Mouse (Mus musculus): ENCODE data around the gene Vwa8.

Vwa8 gene

GRCm38 (mm10) chr14:79089464-79089863 is 240.6 kb downstream of the Vwa8 start:
- peak; percentile 59 for DNase-seq (ENCODE audit: low spot score)

GRCm38 (mm10) chr14:79097181-79097580 is 248.3 kb downstream of the Vwa8 start:
- no peak for DNase-seq (ENCODE audit: low spot score)

DNA sequence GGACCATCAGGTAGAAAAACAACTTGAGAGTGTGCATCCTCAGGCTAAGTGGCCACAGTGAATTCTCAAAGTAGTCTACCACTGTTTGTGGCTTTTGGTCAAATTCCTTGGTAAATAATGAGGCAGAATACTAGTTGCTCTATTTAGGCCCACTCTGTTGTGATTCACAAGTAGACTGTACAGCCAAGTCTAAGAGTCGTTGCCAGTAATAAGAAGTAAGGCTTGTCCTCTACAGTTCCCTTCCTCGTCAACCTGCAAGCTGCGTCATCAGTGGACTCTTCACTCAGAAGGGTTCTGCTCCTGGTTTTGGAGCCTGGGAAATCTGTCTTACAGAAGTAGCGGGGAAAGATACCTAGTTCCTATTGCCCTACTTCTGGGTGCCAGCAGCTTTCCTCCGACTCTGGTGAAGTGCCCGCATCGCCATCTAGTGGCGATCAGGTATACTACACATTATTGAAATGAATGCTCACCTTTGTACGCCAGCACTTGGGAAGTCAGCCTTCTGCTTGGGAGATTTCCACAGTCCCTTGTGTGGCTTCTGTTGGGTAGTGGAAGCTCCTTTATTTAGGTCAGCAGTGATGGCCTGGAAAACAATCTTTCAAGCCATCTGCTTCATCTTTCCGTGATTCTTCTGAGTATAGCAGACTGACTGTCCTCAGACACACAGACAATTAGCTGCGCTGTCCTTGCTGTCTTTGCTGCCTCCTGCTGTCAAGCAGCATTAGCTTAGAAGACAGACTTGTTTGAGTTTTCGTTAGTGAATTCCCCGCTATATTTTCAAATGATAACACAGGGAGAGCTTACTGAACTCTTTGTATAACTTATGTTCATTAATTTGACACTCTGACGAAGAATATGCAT is 258.0 kb downstream of the Vwa8 start:
- peak; percentile 78 for DNase-seq (ENCODE audit: low spot score)

DNA sequence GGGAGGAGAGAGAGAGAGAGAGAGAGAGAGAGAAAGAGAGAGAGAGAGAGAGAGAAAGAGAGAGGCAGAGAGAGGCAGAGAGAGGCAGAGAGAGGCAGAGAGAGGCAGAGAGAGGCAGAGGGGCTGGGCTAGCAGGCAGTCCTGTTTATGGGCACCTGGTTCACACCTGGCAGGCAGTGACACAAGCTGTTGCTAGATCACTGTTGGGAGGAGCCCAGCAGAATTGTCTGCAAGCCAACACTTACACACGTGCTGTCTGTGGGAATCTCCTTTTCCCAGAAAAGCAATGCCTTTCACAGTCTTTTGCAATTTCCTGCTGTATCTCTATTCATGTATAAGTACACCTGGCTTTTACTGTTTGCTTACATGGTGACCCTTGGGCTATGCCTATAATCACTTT is 260.5 kb downstream of the Vwa8 start:
- DNase-seq (ENCODE audit: low spot score) = no peak

DNA sequence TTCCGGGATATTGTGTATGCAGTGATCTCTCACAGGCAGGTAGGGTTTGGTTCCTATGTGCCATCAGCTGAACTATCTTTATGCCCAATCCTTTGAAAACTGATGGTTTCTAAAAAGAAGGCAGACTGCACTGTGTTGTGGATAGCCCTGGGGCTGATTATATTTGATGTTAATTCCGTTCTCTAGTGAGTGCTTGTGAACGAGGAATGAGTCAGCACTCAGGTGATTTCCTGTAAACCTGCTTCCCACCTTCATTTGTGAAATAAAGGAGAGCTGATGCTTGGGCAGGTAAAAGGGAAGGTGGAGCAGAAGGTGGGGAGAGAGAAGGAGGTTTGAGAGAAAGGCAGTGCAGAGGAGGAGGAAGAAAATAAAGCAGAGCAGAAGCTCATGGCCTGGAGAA is 261.2 kb downstream of the Vwa8 start:
- no peak for DNase-seq (ENCODE audit: low spot score)

- no peak for DNase-seq (ENCODE audit: low spot score)
These were observed 263.2 kb downstream of the Vwa8 start for GRCm38 (mm10) chr14:79112050-79112449.

GRCm38 (mm10) chr14:79114526-79115383 is 265.9 kb downstream of the Vwa8 start:
- DNase-seq (ENCODE audit: low spot score) = no peak

GRCm38 (mm10) chr14:79118457-79118856 is 269.6 kb downstream of the Vwa8 start:
- DNase-seq (ENCODE audit: low spot score) = no peak

GRCm38 (mm10) chr14:79119354-79119753 is 270.5 kb downstream of the Vwa8 start:
- DNase-seq (ENCODE audit: low spot score) = no peak

DNA sequence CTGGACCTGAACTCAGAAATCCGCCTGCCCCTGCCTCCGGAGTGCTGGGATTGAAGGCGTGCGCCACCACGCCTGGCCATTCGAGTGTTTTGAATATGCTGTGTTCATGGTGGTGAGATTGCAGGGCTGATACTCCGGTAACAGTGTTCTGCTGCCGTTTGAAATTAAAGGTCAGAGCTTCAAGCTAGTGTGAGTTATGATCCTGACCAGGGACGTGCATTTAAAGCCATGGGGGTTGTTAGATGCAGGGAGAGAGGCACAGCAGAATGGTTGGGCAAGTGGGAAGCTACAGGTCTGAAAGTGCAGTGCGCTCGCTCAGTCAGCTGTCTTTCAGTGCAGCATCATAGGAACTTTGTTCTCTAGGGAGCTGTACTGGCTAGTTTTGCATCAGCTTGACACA is 271.8 kb downstream of the Vwa8 start:
- no peak for DNase-seq (ENCODE audit: low spot score)

- no peak for DNase-seq (ENCODE audit: low spot score)
These were observed 274.6 kb downstream of the Vwa8 start for GRCm38 (mm10) chr14:79123466-79123865.

- peak; percentile 71 for DNase-seq (ENCODE audit: low spot score)
These were observed 275.8 kb downstream of the Vwa8 start for GRCm38 (mm10) chr14:79124643-79125042.

GRCm38 (mm10) chr14:79126176-79126575 is 277.3 kb downstream of the Vwa8 start:
- DNase-seq (ENCODE audit: low spot score) = no peak

DNA sequence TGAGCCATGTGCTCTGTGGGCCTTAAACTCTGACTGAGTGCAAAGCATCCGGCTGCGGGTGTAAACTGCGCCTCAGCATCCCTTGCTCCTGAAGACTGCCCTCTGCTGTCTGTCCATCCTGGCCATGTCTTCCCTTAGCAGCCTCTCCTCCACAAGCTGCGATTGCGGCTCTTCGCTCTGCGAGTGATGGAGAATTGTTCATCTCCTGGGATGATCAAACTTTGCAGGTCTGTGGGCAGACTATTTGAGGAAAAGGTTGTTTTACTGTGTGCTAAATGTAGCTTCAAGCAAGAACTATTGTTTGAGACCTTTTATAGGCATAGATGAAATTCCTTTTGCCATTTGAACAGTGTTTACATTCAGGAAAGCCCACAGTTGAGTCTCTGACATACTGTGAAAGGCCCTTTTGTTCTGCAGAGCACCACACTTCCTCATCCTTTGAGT is 286.1 kb downstream of the Vwa8 start:
- DNase-seq (ENCODE audit: low spot score) = peak; percentile 37

DNA sequence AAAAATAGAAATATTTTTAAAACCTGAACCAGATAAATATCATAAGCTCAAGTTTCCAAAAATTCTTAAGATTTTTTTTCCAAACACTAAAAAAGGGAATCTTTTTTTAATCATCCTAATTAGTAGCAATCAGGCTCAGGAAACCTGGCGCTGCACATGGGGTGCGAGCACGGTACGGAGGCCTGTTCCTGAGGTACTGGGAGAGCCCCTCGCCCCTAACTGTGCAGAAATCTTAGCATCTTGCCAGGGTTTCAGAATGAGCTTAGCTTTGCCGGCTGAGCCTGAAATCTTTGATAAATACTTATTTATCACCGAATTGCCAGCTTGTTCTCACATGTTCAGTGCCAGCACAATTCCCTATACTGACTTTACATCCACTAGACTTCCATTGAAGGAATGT is 286.6 kb downstream of the Vwa8 start:
- DNase-seq (ENCODE audit: low spot score) = no peak

GRCm38 (mm10) chr14:79136585-79136984 is 287.7 kb downstream of the Vwa8 start:
- DNase-seq (ENCODE audit: low spot score) = peak; percentile 37

- peak; percentile 68 for DNase-seq (ENCODE audit: low spot score)
These were observed 288.2 kb downstream of the Vwa8 start for GRCm38 (mm10) chr14:79137100-79137499.

DNA sequence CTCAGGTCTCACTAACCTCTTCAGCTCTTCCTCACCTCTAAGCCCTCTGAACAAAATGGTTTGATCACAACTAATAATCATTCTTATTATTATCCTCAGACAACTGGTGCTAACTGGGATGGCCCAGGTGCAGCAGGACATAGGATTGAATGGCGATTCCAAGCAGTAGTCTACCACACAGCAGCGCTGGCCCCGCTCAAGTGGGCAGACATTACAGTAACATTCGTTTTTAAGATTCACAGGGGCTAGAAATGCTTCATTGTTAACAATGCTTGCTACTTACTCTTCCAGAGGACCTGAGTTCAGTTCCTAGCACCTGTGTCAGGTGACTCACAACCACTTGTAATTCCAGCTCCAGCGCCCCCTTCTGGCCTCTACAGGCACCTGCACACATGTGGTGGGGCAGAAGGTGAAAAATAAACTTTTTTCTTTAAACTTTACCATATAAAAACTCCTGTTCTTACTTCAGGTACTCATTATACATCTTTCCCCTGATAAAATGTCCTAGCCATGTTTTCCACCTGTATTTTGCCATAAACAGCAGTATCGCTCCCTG is 290.3 kb downstream of the Vwa8 start:
- no peak for DNase-seq (ENCODE audit: low spot score)

- DNase-seq (ENCODE audit: low spot score) = peak; percentile 59
These were observed 291.3 kb downstream of the Vwa8 start for GRCm38 (mm10) chr14:79139918-79140825.

- peak; percentile 53 for DNase-seq (ENCODE audit: low spot score)
These were observed 292.0 kb downstream of the Vwa8 start for GRCm38 (mm10) chr14:79140826-79141219.

DNA sequence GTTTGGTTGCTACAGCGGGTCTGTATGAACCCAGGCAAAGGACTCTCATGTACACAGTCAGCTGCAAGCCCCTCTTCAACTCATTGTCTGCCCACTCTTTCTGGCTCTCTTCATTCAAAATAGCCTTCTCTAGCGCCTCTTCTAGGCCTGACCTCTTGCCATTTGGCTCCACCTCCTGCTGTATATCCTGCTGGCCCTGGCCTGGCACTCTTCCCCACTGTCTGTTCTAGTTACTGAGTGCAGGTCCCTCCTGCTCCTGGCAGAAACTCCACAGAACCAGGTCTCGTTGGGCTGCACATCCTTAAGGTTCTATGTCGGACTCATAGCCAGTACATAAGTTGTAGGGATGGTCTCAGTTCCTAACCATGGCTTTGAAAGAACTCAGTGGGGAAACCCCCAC is 293.5 kb downstream of the Vwa8 start:
- no peak for DNase-seq (ENCODE audit: low spot score)

GRCm38 (mm10) chr14:79143696-79144095 is 294.8 kb downstream of the Vwa8 start:
- DNase-seq (ENCODE audit: low spot score) = no peak
